Mouse (Mus musculus) brain, embryonic 14.5 days (tissue): ENCODE measurements around the gene Cers6.

ENCODE experiments used
- CTCF ChIP-seq: fragments of 200-500 bp; IDR thresholded peaks from 2 replicates; pipeline ENCODE4 v1.5.1; 2012; ENCODE audit warnings: inconsistent platforms, mild to moderate bottlenecking, moderate library complexity, borderline replicate concordance; ENCODE audit not compliant: insufficient read depth, insufficient read length; ENCODE audit errors: extremely low read depth
- POLR2A ChIP-seq: fragments of 200-500 bp; IDR thresholded peaks from 2 replicates; pipeline ENCODE4 v1.6.1; 2012; ENCODE audit warnings: mild to moderate bottlenecking, inconsistent platforms, borderline replicate concordance; ENCODE audit not compliant: poor library complexity, insufficient read depth, insufficient read length, severe bottlenecking; ENCODE audit errors: extremely low read depth

DNA sequence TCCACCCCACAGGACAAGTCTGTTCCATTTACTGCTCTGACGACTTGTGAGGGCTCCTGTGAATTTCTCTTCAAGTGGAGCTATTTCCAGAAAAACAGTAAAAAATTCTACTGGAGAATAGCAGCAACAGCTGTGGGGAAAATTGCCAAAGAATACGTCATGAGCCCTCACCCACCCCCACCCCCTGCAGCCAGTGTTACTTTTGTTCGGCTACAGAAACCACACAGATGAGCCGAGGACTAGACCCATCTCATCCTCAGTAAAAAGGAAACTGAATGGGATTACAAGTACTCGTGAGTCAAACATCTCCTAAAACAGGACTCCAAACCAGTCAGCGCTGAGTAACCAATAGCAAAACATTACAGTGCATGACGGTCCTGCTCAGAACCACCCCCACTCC, 248.5 kb downstream of the Cers6 start:
- TF ChIP-seq CTCF (no peak), POLR2A (no peak)
